Mouse (Mus musculus): ENCODE measurements at regions not wholly inside any gene's neighbourhood (a gene's known extent, or its start where the extent isn't known, plus 50 kb on each side); places are given as distances from the start of the nearest gene placed in this dataset.

DNA sequence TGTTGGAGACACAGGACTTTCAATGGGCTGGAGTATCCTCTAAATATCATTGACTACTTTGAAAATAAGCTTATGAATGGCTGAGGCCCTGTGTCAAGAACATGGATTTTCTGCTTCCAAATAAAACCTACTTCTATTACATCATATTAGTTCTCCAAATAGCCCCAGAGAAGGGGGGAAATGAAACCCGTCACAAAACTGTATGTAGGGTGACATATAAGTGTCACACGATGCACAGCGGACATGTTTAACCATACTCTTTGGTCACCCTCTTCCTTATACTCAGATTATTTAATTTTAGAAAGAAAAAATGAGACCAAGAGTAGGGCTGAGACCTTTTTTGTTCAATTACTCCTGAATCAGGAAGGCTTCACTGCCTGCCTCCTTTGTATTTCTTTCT is 189.2 kb upstream of the Creb1 start:
- Histone ChIP-seq H3K4me3 (ENCODE audit: low read depth, low read length) (no peak overlapping the region), H3K9me3 (replicated peaks; ENCODE audit: control insufficient read depth, low read length) (no peaks in the 10 kb centered on the region), H3K27me3 (ENCODE audit: control insufficient read depth, insufficient read depth, low read length) (no peaks in the 10 kb centered on the region), H3K36me3 (replicated peaks; ENCODE audit: control insufficient read depth, insufficient read depth, low read length) (no peaks in the 10 kb centered on the region), H3K4me2 (ENCODE audit: low read depth, low read length) (no peak overlapping the region), H3K27ac (ENCODE audit: low read depth) (no peak overlapping the region), H3K4me1 (ENCODE audit: control insufficient read depth, insufficient read depth) (no peaks in the 10 kb centered on the region; the same call in 1 of the 2 replicates), H3K9ac (replicated peaks; ENCODE audit: low read depth, low read length) (no peak overlapping the region)
- no peak for DNase-seq (ENCODE audit: low spot score)
- no peak for ATAC-seq (ENCODE audit: insufficient read depth, low read depth)
- no peak for TF ChIP-seq CTCF (IDR thresholded peaks at IDR 0.05; ENCODE audit: low read depth)
- TF ChIP-seq EP300 (IDR thresholded peaks at IDR 0.05; ENCODE audit: low read depth) = no peak
- 73% methylated on average over 3 of the region's 3 CpGs for WGBS

DNA sequence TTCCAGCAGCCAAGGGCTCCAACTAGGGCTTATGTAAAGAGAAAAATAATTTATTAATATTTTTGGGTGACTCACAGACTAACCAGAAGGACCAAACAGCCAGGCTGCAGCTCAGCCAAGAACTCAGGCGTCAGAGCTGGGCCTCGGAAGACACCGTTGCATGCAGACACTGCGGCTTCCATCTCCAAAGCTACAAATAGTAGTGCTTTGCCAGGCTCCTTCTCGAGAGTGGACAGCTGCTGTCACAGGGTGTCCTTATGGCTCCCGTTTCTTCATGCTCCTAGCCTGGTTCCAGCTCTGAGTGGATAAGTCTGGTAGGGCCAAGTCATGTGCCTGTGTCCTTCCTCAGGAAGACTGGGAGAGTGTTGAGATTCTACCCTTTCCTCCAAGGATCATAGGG is 190.8 kb upstream of the Creb1 start:
- no peaks in the 10 kb centered on the region for H3K36me3 ChIP-seq (replicated peaks; ENCODE audit: control insufficient read depth, insufficient read depth, low read length)
- DNase-seq (ENCODE audit: low spot score) = no peak
- H3K4me3 ChIP-seq (ENCODE audit: low read depth, low read length) = no peak overlapping the region
- 69% methylated on average over 6 of the region's 6 CpGs for WGBS
- TF ChIP-seq EP300 (IDR thresholded peaks at IDR 0.05; ENCODE audit: low read depth) (no peak), CTCF (IDR thresholded peaks at IDR 0.05; ENCODE audit: low read depth) (no peak)
- no peak for ATAC-seq (ENCODE audit: insufficient read depth, low read depth)
- H3K9ac ChIP-seq (replicated peaks; ENCODE audit: low read depth, low read length) = no peak overlapping the region
- H3K4me2 ChIP-seq (ENCODE audit: low read depth, low read length) = no peak overlapping the region
- no peaks in the 10 kb centered on the region; the same call in 1 of the 2 replicates for H3K4me1 ChIP-seq (ENCODE audit: control insufficient read depth, insufficient read depth)
- H3K27me3 ChIP-seq (ENCODE audit: control insufficient read depth, insufficient read depth, low read length) = no peaks in the 10 kb centered on the region
- no peaks in the 10 kb centered on the region for H3K9me3 ChIP-seq (replicated peaks; ENCODE audit: control insufficient read depth, low read length)
- no peak overlapping the region for H3K27ac ChIP-seq (ENCODE audit: low read depth)

- 59% methylated on average over 9 of the region's 9 CpGs for WGBS
Measured at GRCm38 (mm10) chr1:64338575-64338961, 193.9 kb upstream of the Creb1 start.

DNA sequence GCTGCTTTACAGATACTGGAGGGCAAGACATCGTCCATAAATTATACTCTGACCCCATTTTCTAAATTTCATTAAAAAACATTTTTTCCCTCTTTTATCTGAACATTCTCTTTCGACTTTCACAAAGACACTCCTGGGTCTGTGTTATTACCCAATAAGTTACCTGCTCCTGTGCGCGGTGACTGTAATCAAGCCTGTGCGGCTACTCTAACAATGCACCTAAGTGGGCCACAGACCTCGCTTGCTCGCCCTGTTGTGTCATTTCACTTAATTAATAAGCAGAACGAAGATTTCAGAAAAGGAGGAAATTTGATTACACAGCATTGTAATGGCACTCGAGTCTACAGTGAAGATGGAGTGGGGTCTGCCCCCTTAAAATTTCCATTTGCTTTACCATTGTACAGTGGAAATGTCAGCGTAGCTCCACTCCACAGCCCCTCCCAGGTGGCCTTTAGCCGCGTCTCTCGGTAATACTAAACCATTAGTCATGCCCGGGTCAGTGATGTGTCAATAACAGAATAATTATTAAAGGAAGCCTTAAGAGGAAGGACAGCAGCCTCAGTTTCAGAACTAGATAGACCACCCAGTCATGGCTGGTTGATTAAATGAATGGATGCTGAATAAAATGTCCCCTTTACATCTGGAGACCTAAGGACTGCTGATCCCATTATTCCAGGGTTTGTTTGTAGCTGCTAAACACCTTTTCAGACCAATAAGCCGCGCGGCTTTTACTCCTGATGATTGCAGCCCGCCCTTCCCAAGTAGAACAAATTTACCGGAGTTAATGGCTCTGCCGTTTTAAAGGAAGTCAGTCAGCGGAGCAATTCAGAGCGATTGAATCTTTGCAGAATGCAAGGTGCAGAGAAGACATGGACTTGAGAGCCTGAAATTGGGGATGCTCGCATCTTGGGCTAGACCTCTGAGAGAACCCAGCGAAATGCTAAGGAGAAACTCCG is 194.5 kb upstream of the Creb1 start:
- DNase-seq (ENCODE audit: low spot score) (no peak), ATAC-seq (ENCODE audit: insufficient read depth, low read depth) (no peak)
- no peak overlapping the region for H3K9ac ChIP-seq (replicated peaks; ENCODE audit: low read depth, low read length)
- H3K4me1 ChIP-seq (ENCODE audit: control insufficient read depth, insufficient read depth) = no peaks in the 10 kb centered on the region; the same call in 1 of the 2 replicates
- no peak overlapping the region for H3K27ac ChIP-seq (ENCODE audit: low read depth)
- TF ChIP-seq CTCF (IDR thresholded peaks at IDR 0.05; ENCODE audit: low read depth) = no peak
- TF ChIP-seq EP300 (IDR thresholded peaks at IDR 0.05; ENCODE audit: low read depth) = no peak
- H3K9me3 ChIP-seq (replicated peaks; ENCODE audit: control insufficient read depth, low read length) = no peaks in the 10 kb centered on the region
- no peak overlapping the region for H3K4me3 ChIP-seq (ENCODE audit: low read depth, low read length)
- no peaks in the 10 kb centered on the region for H3K27me3 ChIP-seq (ENCODE audit: control insufficient read depth, insufficient read depth, low read length)
- no peak overlapping the region for H3K4me2 ChIP-seq (ENCODE audit: low read depth, low read length)
- 79% methylated on average over 25 of the region's 25 CpGs for WGBS
- no peaks in the 10 kb centered on the region for H3K36me3 ChIP-seq (replicated peaks; ENCODE audit: control insufficient read depth, insufficient read depth, low read length)

More at GRCm38 (mm10) chr1:64338575-64338961, 193.9 kb upstream of the Creb1 start:
- H3K9ac ChIP-seq (replicated peaks; ENCODE audit: low read depth, low read length) = no peak overlapping the region
- no peak for ATAC-seq (ENCODE audit: insufficient read depth, low read depth)
- no peak overlapping the region for H3K27ac ChIP-seq (ENCODE audit: low read depth)
- H3K9me3 ChIP-seq (replicated peaks; ENCODE audit: control insufficient read depth, low read length) = no peaks in the 10 kb centered on the region
- H3K4me1 ChIP-seq (ENCODE audit: control insufficient read depth, insufficient read depth) = no peaks in the 10 kb centered on the region; the same call in 1 of the 2 replicates
- TF ChIP-seq EP300 (IDR thresholded peaks at IDR 0.05; ENCODE audit: low read depth) (no peak), CTCF (IDR thresholded peaks at IDR 0.05; ENCODE audit: low read depth) (no peak)
- H3K27me3 ChIP-seq (ENCODE audit: control insufficient read depth, insufficient read depth, low read length) = no peaks in the 10 kb centered on the region
- no peak for DNase-seq (ENCODE audit: low spot score)
- H3K4me3 ChIP-seq (ENCODE audit: low read depth, low read length) = no peak overlapping the region
- no peaks in the 10 kb centered on the region for H3K36me3 ChIP-seq (replicated peaks; ENCODE audit: control insufficient read depth, insufficient read depth, low read length)
- H3K4me2 ChIP-seq (ENCODE audit: low read depth, low read length) = no peak overlapping the region

- Histone ChIP-seq H3K4me3 (ENCODE audit: low read depth, low read length) (no peak overlapping the region), H3K4me1 (ENCODE audit: control insufficient read depth, insufficient read depth) (no peaks in the 10 kb centered on the region), H3K4me2 (ENCODE audit: low read depth, low read length) (no peak overlapping the region), H3K9me3 (replicated peaks; ENCODE audit: control insufficient read depth, low read length) (no peaks in the 10 kb centered on the region), H3K36me3 (replicated peaks; ENCODE audit: control insufficient read depth, insufficient read depth, low read length) (no peaks in the 10 kb centered on the region), H3K27ac (ENCODE audit: low read depth) (no peak overlapping the region), H3K9ac (replicated peaks; ENCODE audit: low read depth, low read length) (no peak overlapping the region), H3K27me3 (ENCODE audit: control insufficient read depth, insufficient read depth, low read length) (no peaks in the 10 kb centered on the region)
- DNase-seq (ENCODE audit: low spot score) (no peak), ATAC-seq (ENCODE audit: insufficient read depth, low read depth) (no peak)
- 76% methylated on average over 2 of the region's 2 CpGs for WGBS
- no peak for TF ChIP-seq CTCF (IDR thresholded peaks at IDR 0.05; ENCODE audit: low read depth)
- no peak for TF ChIP-seq EP300 (IDR thresholded peaks at IDR 0.05; ENCODE audit: low read depth)
Measured at GRCm38 (mm10) chr1:64331566-64331965, 200.9 kb upstream of the Creb1 start.
